Mouse (Mus musculus): ENCODE measurements around the gene Csmd2.

DNA sequence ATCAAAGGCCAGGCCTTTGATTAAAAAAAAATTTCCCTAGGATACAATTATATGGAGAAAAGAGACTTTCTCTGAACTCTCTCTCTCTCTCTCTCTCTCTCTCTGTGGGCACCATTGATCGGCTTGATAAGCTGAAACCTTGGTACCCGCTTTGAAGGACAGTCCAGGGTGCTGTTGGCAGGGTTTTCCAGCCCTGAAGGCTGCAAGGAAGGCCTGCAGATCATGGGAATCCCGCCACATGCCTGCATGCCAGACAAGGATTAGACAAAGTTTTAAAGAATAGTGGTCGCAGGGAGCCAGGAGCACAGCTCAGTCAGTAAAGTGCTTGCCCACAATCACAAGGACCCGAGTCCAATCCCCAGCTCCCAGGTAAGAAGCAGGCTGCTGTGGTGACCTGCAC, 526.8 kb downstream of the Csmd2 start:
- TF ChIP-seq POLR2A (IDR thresholded peaks at IDR 0.05; ENCODE audit: borderline replicate concordance, control insufficient read depth, low read depth, low read length): no peak
- no peak for TF ChIP-seq CTCF (IDR thresholded peaks at IDR 0.05; ENCODE audit: control insufficient read depth, insufficient read depth, low read length)
